Mouse (Mus musculus) c-Kit-positive CD71-positive TER-119-positive erythroid progenitor cells, embryonic 14.5 days (primary cell): Measurements from ENCODE around the gene Vgll4.

Source experiments
- DNase-seq: peaks from one replicate; pipeline ENCODE4 v3.0.0-alpha.2; 2013; ENCODE audit warnings: low spot score

Vgll4 gene

GRCm38 (mm10) chr6:114917770-114918635 is 51.8 kb downstream of the Vgll4 start:
- DNase-seq = no peak

- DNase-seq = no peak
Observed at GRCm38 (mm10) chr6:114917129-114917528, 52.7 kb downstream of the Vgll4 start.

- no peak for DNase-seq
Observed at GRCm38 (mm10) chr6:114916715-114916992, 53.1 kb downstream of the Vgll4 start.

GRCm38 (mm10) chr6:114915915-114916714 is 53.7 kb downstream of the Vgll4 start:
- DNase-seq = no peak

GRCm38 (mm10) chr6:114914041-114914716 is 55.6 kb downstream of the Vgll4 start:
- DNase-seq = no peak

GRCm38 (mm10) chr6:114913142-114913541 is 56.7 kb downstream of the Vgll4 start:
- DNase-seq = no peak

- no peak for DNase-seq
Observed at GRCm38 (mm10) chr6:114911540-114911939, 58.3 kb downstream of the Vgll4 start.

- DNase-seq = no peak
Observed at GRCm38 (mm10) chr6:114909801-114910200, 60.0 kb downstream of the Vgll4 start.

- no peak for DNase-seq
Observed at GRCm38 (mm10) chr6:114907459-114907858, 62.3 kb downstream of the Vgll4 start.

GRCm38 (mm10) chr6:114906209-114906608 is 63.6 kb downstream of the Vgll4 start:
- no peak for DNase-seq

GRCm38 (mm10) chr6:114905253-114906028 is 64.4 kb downstream of the Vgll4 start:
- DNase-seq = no peak

- DNase-seq = no peak
Observed at GRCm38 (mm10) chr6:114904818-114905217, 65.0 kb downstream of the Vgll4 start.

- no peak for DNase-seq
Observed at GRCm38 (mm10) chr6:114904233-114904632, 65.6 kb downstream of the Vgll4 start.

- DNase-seq = no peak
Observed at GRCm38 (mm10) chr6:114901921-114902320, 67.9 kb downstream of the Vgll4 start.

GRCm38 (mm10) chr6:114901321-114901824 is 68.4 kb downstream of the Vgll4 start:
- peak; percentile 70 for DNase-seq

GRCm38 (mm10) chr6:114900194-114900593 is 69.6 kb downstream of the Vgll4 start:
- DNase-seq = no peak

- no peak for DNase-seq
Observed at GRCm38 (mm10) chr6:114899652-114900051, 70.1 kb downstream of the Vgll4 start.

- no peak for DNase-seq
Observed at GRCm38 (mm10) chr6:114898949-114899348, 70.8 kb downstream of the Vgll4 start.

GRCm38 (mm10) chr6:114896281-114896680 is 73.5 kb downstream of the Vgll4 start:
- DNase-seq = no peak

- no peak for DNase-seq
Observed at GRCm38 (mm10) chr6:114895191-114895590, 74.6 kb downstream of the Vgll4 start.

- DNase-seq = no peak
Observed at GRCm38 (mm10) chr6:114894548-114895106, 75.2 kb downstream of the Vgll4 start.
